Mouse (Mus musculus): ENCODE measurements at regions not wholly inside any gene's neighbourhood (a gene's known extent, or its start where the extent isn't known, plus 50 kb on each side); places are given as distances from the start of the nearest gene placed in this dataset.

DNA sequence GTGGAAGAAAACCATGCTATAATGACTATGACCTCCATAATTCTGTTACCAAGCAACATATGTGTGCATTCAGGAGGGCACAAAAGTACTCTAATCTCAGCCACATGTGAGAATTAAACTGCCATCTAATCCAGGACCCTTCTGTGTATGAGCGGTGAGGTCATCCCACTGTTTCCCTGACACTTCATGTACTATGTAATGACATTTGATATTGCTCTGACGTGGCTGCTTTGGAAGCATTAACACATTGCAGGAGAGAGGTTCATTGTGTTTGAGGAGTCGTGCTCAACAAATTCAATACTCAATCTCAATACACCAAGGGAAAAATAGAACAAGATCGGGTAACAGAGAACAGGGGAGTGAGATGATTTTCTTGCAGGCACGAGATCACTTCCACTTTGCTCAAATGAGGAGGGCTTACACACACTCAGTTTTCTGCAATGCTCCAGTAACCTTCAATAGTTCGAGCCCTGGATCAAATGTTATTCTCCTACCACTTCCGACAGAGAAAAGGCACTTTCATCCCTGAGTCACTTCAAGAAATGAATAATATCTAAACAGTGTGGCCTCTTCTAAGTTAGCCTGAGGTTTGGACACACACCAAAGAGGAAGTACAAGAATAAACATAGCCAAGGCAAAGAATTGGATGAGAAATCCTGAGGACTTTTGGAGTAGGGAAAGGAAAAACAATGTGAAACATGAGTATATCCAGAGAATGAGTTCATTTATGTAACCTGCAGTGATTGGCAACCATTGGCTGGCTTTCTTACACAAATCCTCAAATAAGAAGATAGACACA, 510.7 kb upstream of the Slit2 start:
- no peak for TF ChIP-seq POLR2A (IDR thresholded peaks at IDR 0.05; ENCODE audit: borderline replicate concordance, extremely low read depth, insufficient read depth, insufficient read length, poor library complexity, severe bottlenecking)
- TF ChIP-seq CTCF (IDR thresholded peaks at IDR 0.05; ENCODE audit: borderline replicate concordance, extremely low read depth, insufficient read depth, insufficient read length): no peak

Data from brain, embryonic 14.5 days (tissue).